In the genomic region with DNA sequence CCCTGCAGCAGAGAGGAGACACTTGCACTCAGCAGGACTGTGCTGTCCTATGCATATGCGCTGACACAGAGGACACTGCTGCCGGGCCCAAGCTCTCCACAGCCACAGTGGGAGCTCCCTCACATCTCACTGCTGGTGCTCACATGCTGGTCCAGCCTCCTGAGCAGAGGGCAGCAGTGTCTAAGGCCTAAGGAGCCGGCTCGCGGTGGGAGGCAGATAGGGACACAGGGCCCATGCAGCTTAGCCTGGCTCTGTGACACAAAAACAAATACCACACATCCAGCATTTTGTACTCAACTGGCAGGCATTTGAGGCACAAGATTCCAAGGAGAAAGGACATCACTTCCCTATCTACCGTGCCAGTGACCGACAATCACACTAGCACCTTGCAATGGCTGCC, we compare ENCODE assay signal across 27 mouse cellular contexts. TPM values are rescaled to one million over a fixed set of nuclear protein-coding genes. Genes with fewer than 3 reads are reported as not detected.
DNase-seq lines count a peak whose midpoint lies in the region; ATAC-seq and TF ChIP-seq lines count a peak whose summit lies in the region.
"Had no signal": no experiment of that assay in that cellular context is flagged by ENCODE, and none has a peak within 500 bp of the region (broad histone marks: within the 10 kb centered on the region; RNA-seq: fewer than 3 reads in every experiment).

No protein-coding gene starts in this region.

- 50% methylated on average over 7 of the region's 7 CpGs for WGBS in hindbrain, embryonic 11.5 days
- 52% methylated on average over 7 of the region's 7 CpGs for WGBS in hindbrain, embryonic 12.5 days
- 61% methylated on average over 7 of the region's 7 CpGs for WGBS in midbrain, embryonic 10.5 days
- 45% methylated on average over 7 of the region's 7 CpGs for whole genome bisulfite sequencing in midbrain, postnatal 0 days
- WGBS in stomach, postnatal 0 days, result 88% methylated on average over 7 of the region's 7 CpGs

- TF ChIP-seq CTCF in midbrain, postnatal 0 days (IDR thresholded peaks at IDR 0.05), result no peak
- no peak for TF ChIP-seq CTCF in stomach, postnatal 0 days (IDR thresholded peaks at IDR 0.05; ENCODE audit: low read depth)

- no peak for TF ChIP-seq EP300 in stomach, postnatal 0 days (optimal IDR thresholded peaks at IDR 0.05)

- no peak for ATAC-seq in hindbrain, embryonic 11.5 days (ENCODE audit: low FRiP score)
- ATAC-seq in hindbrain, embryonic 12.5 days (ENCODE audit: low FRiP score), result no peak
- ATAC-seq in midbrain, postnatal 0 days (ENCODE audit: low FRiP score), result no peak
- ATAC-seq in stomach, postnatal 0 days (ENCODE audit: low FRiP score, low TSS enrichment), result peak; percentile 31
- ATAC-seq: forebrain, embryonic 15.5 days; inflammation-experienced regulatory T-cells, adult 6 months; intestine, embryonic 16.5 days; Patski had no signal

- no peak overlapping the region for H3K27ac ChIP-seq in hindbrain, embryonic 11.5 days (ENCODE audit: low read depth, low read length)
- H3K27ac ChIP-seq in hindbrain, embryonic 12.5 days, result no peak overlapping the region
- 0 out of 2 replicates have a peak overlapping the region, but pooled peaks have one; percentile 13 for H3K27ac ChIP-seq in midbrain, embryonic 10.5 days (replicated peaks)
- H3K27ac ChIP-seq in midbrain, postnatal 0 days (ENCODE audit: low read depth, low read length), result no peak overlapping the region
- H3K27ac ChIP-seq in stomach, postnatal 0 days (replicated peaks), result no peak overlapping the region
- H3K27ac ChIP-seq: embryonic facial prominence, embryonic 13.5 days; forebrain, embryonic 12.5 days; forebrain, embryonic 15.5 days; heart, embryonic 13.5 days; hindbrain, embryonic 15.5 days had no signal

- no peaks in the 10 kb centered on the region for H3K36me3 ChIP-seq in hindbrain, embryonic 11.5 days (ENCODE audit: control insufficient read depth, insufficient read depth, low read length)
- peaks cover 45% of the 10 kb centered on the region for H3K36me3 ChIP-seq in hindbrain, embryonic 12.5 days
- H3K36me3 ChIP-seq in midbrain, embryonic 10.5 days, result peaks cover 79% of the 10 kb centered on the region
- peaks cover 39% of the 10 kb centered on the region for H3K36me3 ChIP-seq in midbrain, postnatal 0 days (ENCODE audit: insufficient read depth, low read length)
- H3K36me3 ChIP-seq in stomach, postnatal 0 days (ENCODE audit: control insufficient read depth, insufficient read depth, low read length), result peaks cover 6% of the 10 kb centered on the region; the same call in 1 of the 2 replicates
- H3K36me3 ChIP-seq: G1E had no signal

- H3K4me1 ChIP-seq in hindbrain, embryonic 11.5 days (replicated peaks; ENCODE audit: control insufficient read depth, insufficient read depth, low read length), result peaks cover 4% of the 10 kb centered on the region; the same call in 1 of the 2 replicates
- H3K4me1 ChIP-seq in hindbrain, embryonic 12.5 days, result peaks cover 24% of the 10 kb centered on the region
- peaks cover 9% of the 10 kb centered on the region for H3K4me1 ChIP-seq in midbrain, embryonic 10.5 days
- 0 out of 2 replicates have a peak, but pooled peaks cover 3% of the 10 kb centered on the region for H3K4me1 ChIP-seq in midbrain, postnatal 0 days (ENCODE audit: insufficient read depth, low read length)
- H3K4me1 ChIP-seq in stomach, postnatal 0 days (replicated peaks; ENCODE audit: control insufficient read depth, insufficient read depth), result no peaks in the 10 kb centered on the region
- H3K4me1 ChIP-seq: heart, embryonic 13.5 days had no signal

- no peak overlapping the region for H3K4me3 ChIP-seq in hindbrain, embryonic 11.5 days (ENCODE audit: low read depth, low read length)
- H3K4me3 ChIP-seq in hindbrain, embryonic 12.5 days, result no peak overlapping the region
- H3K4me3 ChIP-seq in midbrain, embryonic 10.5 days, result no peak overlapping the region
- no peak overlapping the region for H3K4me3 ChIP-seq in midbrain, postnatal 0 days (ENCODE audit: low read depth, low read length)
- no peak overlapping the region for H3K4me3 ChIP-seq in stomach, postnatal 0 days (ENCODE audit: low read depth, low read length)
- H3K4me3 ChIP-seq: embryonic facial prominence, embryonic 13.5 days; erythroblast, embryonic 14.5 days; forebrain, embryonic 12.5 days; forebrain, embryonic 15.5 days; heart, embryonic 13.5 days; hindbrain, embryonic 15.5 days had no signal

- H3K9ac ChIP-seq in hindbrain, embryonic 11.5 days (ENCODE audit: low read depth, low read length), result no peak overlapping the region
- no peak overlapping the region for H3K9ac ChIP-seq in hindbrain, embryonic 12.5 days
- no peak overlapping the region for H3K9ac ChIP-seq in midbrain, postnatal 0 days (replicated peaks; ENCODE audit: low read length, poor library complexity, severe bottlenecking)
- no peak overlapping the region for H3K9ac ChIP-seq in stomach, postnatal 0 days (ENCODE audit: low read length)
- H3K9ac ChIP-seq: embryonic facial prominence, embryonic 13.5 days; forebrain, embryonic 12.5 days; forebrain, embryonic 15.5 days; heart, embryonic 13.5 days; hindbrain, embryonic 15.5 days had no signal

- DNase-seq in heart, adult 11 months, result peak; percentile 74
- no peak for DNase-seq in heart, adult 8-10 months (ENCODE audit: low spot score)
- DNase-seq in hindbrain, embryonic 11.5 days (ENCODE audit: low spot score), result peak; percentile 16
- no peak for DNase-seq in midbrain, embryonic 10.5 days (ENCODE audit: low spot score)
- no peak for DNase-seq in midbrain, postnatal 0 days (ENCODE audit: low spot score)
- DNase-seq in stomach, postnatal 0 days (ENCODE audit: low spot score), result no peak
- DNase-seq: adrenal gland, postnatal 10 days; adrenal gland, postnatal 36 days; B cell, adult 2 months; cerebellum, adult 18-20 months; cerebellum, adult 9-10 months; cerebellum, postnatal 14 days; gastrocnemius, postnatal 25 days; heart, postnatal 14 days; heart, postnatal 4 days had no signal

- no peaks in the 10 kb centered on the region for H3K9me3 ChIP-seq in hindbrain, embryonic 11.5 days (ENCODE audit: control insufficient read depth, low read length)
- no peaks in the 10 kb centered on the region for H3K9me3 ChIP-seq in hindbrain, embryonic 12.5 days (replicated peaks)
- H3K9me3 ChIP-seq in midbrain, embryonic 10.5 days (replicated peaks), result no peaks in the 10 kb centered on the region
- no peaks in the 10 kb centered on the region for H3K9me3 ChIP-seq in midbrain, postnatal 0 days (ENCODE audit: low read length)
- H3K9me3 ChIP-seq in stomach, postnatal 0 days (ENCODE audit: control insufficient read depth, low read length), result no peaks in the 10 kb centered on the region
- H3K9me3 ChIP-seq: embryonic facial prominence, embryonic 13.5 days; forebrain, embryonic 12.5 days; forebrain, embryonic 15.5 days; G1E; heart, embryonic 13.5 days; hindbrain, embryonic 15.5 days had no signal

- no peak overlapping the region for H3K4me2 ChIP-seq in hindbrain, embryonic 11.5 days (replicated peaks; ENCODE audit: low read depth, low read length)
- H3K4me2 ChIP-seq in hindbrain, embryonic 12.5 days (replicated peaks), result no peak overlapping the region
- H3K4me2 ChIP-seq in midbrain, postnatal 0 days (ENCODE audit: low read depth, low read length, poor library complexity, severe bottlenecking), result no peak overlapping the region
- H3K4me2 ChIP-seq in stomach, postnatal 0 days (replicated peaks; ENCODE audit: low read depth), result no peak overlapping the region
- H3K4me2 ChIP-seq: embryonic facial prominence, embryonic 13.5 days; forebrain, embryonic 12.5 days; forebrain, embryonic 15.5 days; heart, embryonic 13.5 days; hindbrain, embryonic 15.5 days had no signal

- no peaks in the 10 kb centered on the region for H3K27me3 ChIP-seq in hindbrain, embryonic 11.5 days (ENCODE audit: control insufficient read depth, insufficient read depth, low read length)
- no peaks in the 10 kb centered on the region for H3K27me3 ChIP-seq in hindbrain, embryonic 12.5 days
- H3K27me3 ChIP-seq in midbrain, embryonic 10.5 days (ENCODE audit: low read depth, poor library complexity, severe bottlenecking), result no peaks in the 10 kb centered on the region
- no peaks in the 10 kb centered on the region for H3K27me3 ChIP-seq in midbrain, postnatal 0 days (ENCODE audit: insufficient read depth, low read length)
- H3K27me3 ChIP-seq in stomach, postnatal 0 days (ENCODE audit: control insufficient read depth, insufficient read depth, low read length), result no peaks in the 10 kb centered on the region
- H3K27me3 ChIP-seq: CH12.LX; embryonic facial prominence, embryonic 13.5 days; forebrain, embryonic 12.5 days; forebrain, embryonic 15.5 days; heart, embryonic 13.5 days; hindbrain, embryonic 15.5 days; Patski had no signal

RNA-seq across cellular contexts. Expression of a gene that starts 19.9 kb away (rescaled TPM):
- total RNA-seq in heart, adult 8-10 months (2022), result 10 to 100 TPM; 15.4 to 19.9 (median 18.0) TPM
- 0.86 and 0.96 TPM in 2 replicates for polyA plus RNA-seq in hindbrain, embryonic 11.5 days (2014; fragmentation: Nextera tagmentation; extraction: Ambion mirVana)
- 1.0 TPM in 2 replicates for polyA plus RNA-seq in hindbrain, embryonic 12.5 days (2016; fragmentation: Nextera tagmentation; extraction: Ambion mirVana)
- 0.57 and 0.62 TPM in 2 replicates for polyA plus RNA-seq in midbrain, embryonic 10.5 days (2016; fragmentation: Nextera tagmentation; extraction: Ambion mirVana)
- 6.6 and 7.1 TPM in 2 replicates for total RNA-seq in midbrain, postnatal 0 days (2014; rRNA removed)
- 0.55 and 0.85 TPM in 2 replicates for polyA plus RNA-seq in midbrain, postnatal 0 days (2015; fragmentation: Nextera tagmentation; extraction: Ambion mirVana)
- polyA plus RNA-seq in stomach, postnatal 0 days (2015; fragmentation: Nextera tagmentation; extraction: Ambion mirVana), result 1.9 TPM in 2 replicates
- total RNA-seq: CH12.LX, G1E had no signal
- polyA plus RNA-seq: G1E; inflammation-experienced regulatory T-cells, adult 6 months had no signal

RNA-seq across cellular contexts. Expression of a gene that starts 56.6 kb away (rescaled TPM):
- total RNA-seq in heart, adult 8-10 months (2022), result 100 to 1,000 TPM; 113 to 146 (median 132) TPM
- 109 and 114 TPM in 2 replicates for polyA plus RNA-seq in hindbrain, embryonic 11.5 days (2014; fragmentation: Nextera tagmentation; extraction: Ambion mirVana)
- polyA plus RNA-seq in hindbrain, embryonic 12.5 days (2016; fragmentation: Nextera tagmentation; extraction: Ambion mirVana), result 105 and 121 TPM in 2 replicates
- 85.7 and 93.7 TPM in 2 replicates for polyA plus RNA-seq in midbrain, embryonic 10.5 days (2016; fragmentation: Nextera tagmentation; extraction: Ambion mirVana)
- 46.3 and 56.1 TPM in 2 replicates for total RNA-seq in midbrain, postnatal 0 days (2014; rRNA removed)
- polyA plus RNA-seq in midbrain, postnatal 0 days (2015; fragmentation: Nextera tagmentation; extraction: Ambion mirVana), result 121 and 124 TPM in 2 replicates
- 197 and 217 TPM in 2 replicates for polyA plus RNA-seq in stomach, postnatal 0 days (2015; fragmentation: Nextera tagmentation; extraction: Ambion mirVana)

Comparison
In these comparisons a context has a peak if more than half of its experiments do, and no peak if none do; other contexts are left out.
1. DNase-seq: peak in heart, adult 11 months (single experiment) and hindbrain, embryonic 11.5 days (single experiment); none in heart, adult 8-10 months (single experiment), midbrain, embryonic 10.5 days (single experiment), midbrain, postnatal 0 days (single experiment) and stomach, postnatal 0 days (single experiment).